Mouse (Mus musculus): ENCODE data around the gene Mmadhc. TPM values are rescaled to one million over a fixed set of nuclear protein-coding genes. Genes with fewer than 3 reads are reported as not detected.

Gene Mmadhc
- polyA plus RNA-seq, 1 experiment = 117 TPM

- Histone ChIP-seq H3K36me3 (ENCODE audit: control insufficient read depth, insufficient read depth) (peaks cover 80% of the 10 kb centered on the region), H3K27me3 (ENCODE audit: control insufficient read depth, insufficient read depth, insufficient read length) (no peaks in the 10 kb centered on the region), H3ac (ENCODE audit: control insufficient read depth, insufficient read length) (no peak overlapping the region), H3K4me3 (no peak overlapping the region), H3K79me2 (ENCODE audit: control insufficient read depth, insufficient read depth) (no peaks in the 10 kb centered on the region), H3K4me2 (ENCODE audit: low read depth) (no peak overlapping the region)
- TF ChIP-seq MAX (IDR thresholded peaks at IDR 0.05; ENCODE audit: low read depth) (no peak), SRF (IDR thresholded peaks at IDR 0.05; ENCODE audit: control insufficient read depth, insufficient read length, low read depth) (no peak), REST (IDR thresholded peaks at IDR 0.05; ENCODE audit: insufficient read depth, insufficient read length) (no peak), TCF12 (IDR thresholded peaks at IDR 0.05; ENCODE audit: insufficient read depth, poor library complexity, severe bottlenecking) (no peak), USF1 (IDR thresholded peaks at IDR 0.05; ENCODE audit: low read depth) (no peak), MYOG (IDR thresholded peaks at IDR 0.05; ENCODE audit: control insufficient read depth in 1 of 3, insufficient read depth in 1 of 3, insufficient read length in 2 of 3, low read depth in 2 of 3) (no peak), MYOD1 (IDR thresholded peaks at IDR 0.05; ENCODE audit: control insufficient read depth in 1 of 3, insufficient read length in 2 of 3, low read depth in 2 of 3) (no peak), TCF3 (IDR thresholded peaks at IDR 0.05; ENCODE audit: insufficient read length, low read depth) (no peak), CEBPB (IDR thresholded peaks at IDR 0.05; ENCODE audit: insufficient read depth, poor library complexity, severe bottlenecking) (no peak), E2F4 (IDR thresholded peaks at IDR 0.05; ENCODE audit: insufficient read depth) (no peak), POLR2AphosphoS2 (IDR thresholded peaks at IDR 0.05; ENCODE audit: insufficient read length, low read depth) (no peak), POLR2A (IDR thresholded peaks at IDR 0.05; ENCODE audit: insufficient read length, low read depth) (no peak)
These were observed 11.8 kb downstream of the Mmadhc start for GRCm38 (mm10) chr2:50284781-50285180.

GRCm38 (mm10) chr2:50284040-50284439 is 12.6 kb downstream of the Mmadhc start:
- no peaks in the 10 kb centered on the region for H3K79me2 ChIP-seq (ENCODE audit: control insufficient read depth, insufficient read depth)
- TF ChIP-seq TCF12 (IDR thresholded peaks at IDR 0.05; ENCODE audit: insufficient read depth, poor library complexity, severe bottlenecking) (no peak), MYOG (IDR thresholded peaks at IDR 0.05; ENCODE audit: control insufficient read depth in 1 of 3, insufficient read depth in 1 of 3, insufficient read length in 2 of 3, low read depth in 2 of 3) (no peak), USF1 (IDR thresholded peaks at IDR 0.05; ENCODE audit: low read depth) (no peak), POLR2AphosphoS2 (IDR thresholded peaks at IDR 0.05; ENCODE audit: insufficient read length, low read depth) (no peak), MAX (IDR thresholded peaks at IDR 0.05; ENCODE audit: low read depth) (no peak), POLR2A (IDR thresholded peaks at IDR 0.05; ENCODE audit: insufficient read length, low read depth) (no peak)
- no peak overlapping the region for H3ac ChIP-seq (ENCODE audit: control insufficient read depth, insufficient read length)
- H3K4me3 ChIP-seq = no peak overlapping the region
- H3K4me2 ChIP-seq (ENCODE audit: low read depth) = no peak overlapping the region
- H3K27me3 ChIP-seq (ENCODE audit: control insufficient read depth, insufficient read depth, insufficient read length) = no peaks in the 10 kb centered on the region
- peaks cover 76% of the 10 kb centered on the region for H3K36me3 ChIP-seq (ENCODE audit: control insufficient read depth, insufficient read depth)

GRCm38 (mm10) chr2:50276715-50277114 is 19.9 kb downstream of the Mmadhc start:
- H3ac ChIP-seq (ENCODE audit: control insufficient read depth, insufficient read length) = no peak overlapping the region
- no peak overlapping the region for H3K4me2 ChIP-seq (ENCODE audit: low read depth)
- TF ChIP-seq MYOD1 (IDR thresholded peaks at IDR 0.05; ENCODE audit: control insufficient read depth in 1 of 3, insufficient read length in 2 of 3, low read depth in 2 of 3) = no peak
- TF ChIP-seq REST (IDR thresholded peaks at IDR 0.05; ENCODE audit: insufficient read depth, insufficient read length) = no peak
- TF ChIP-seq MYOG (IDR thresholded peaks at IDR 0.05; ENCODE audit: control insufficient read depth in 1 of 3, insufficient read depth in 1 of 3, insufficient read length in 2 of 3, low read depth in 2 of 3) = no peak
- TF ChIP-seq POLR2AphosphoS2 (IDR thresholded peaks at IDR 0.05; ENCODE audit: insufficient read length, low read depth) = no peak
- no peak for TF ChIP-seq TCF12 (IDR thresholded peaks at IDR 0.05; ENCODE audit: insufficient read depth, poor library complexity, severe bottlenecking)
- no peak for TF ChIP-seq E2F4 (IDR thresholded peaks at IDR 0.05; ENCODE audit: insufficient read depth)
- no peak for TF ChIP-seq TCF3 (IDR thresholded peaks at IDR 0.05; ENCODE audit: insufficient read length, low read depth)
- TF ChIP-seq SRF (IDR thresholded peaks at IDR 0.05; ENCODE audit: control insufficient read depth, insufficient read length, low read depth) = no peak
- TF ChIP-seq MAX (IDR thresholded peaks at IDR 0.05; ENCODE audit: low read depth) = no peak
- no peak for TF ChIP-seq POLR2A (IDR thresholded peaks at IDR 0.05; ENCODE audit: insufficient read length, low read depth)
- no peak for TF ChIP-seq USF1 (IDR thresholded peaks at IDR 0.05; ENCODE audit: low read depth)
- no peak for TF ChIP-seq CEBPB (IDR thresholded peaks at IDR 0.05; ENCODE audit: insufficient read depth, poor library complexity, severe bottlenecking)
- no peak overlapping the region for H3K4me3 ChIP-seq
- no peaks in the 10 kb centered on the region for H3K79me2 ChIP-seq (ENCODE audit: control insufficient read depth, insufficient read depth)
- peaks cover 26% of the 10 kb centered on the region for H3K36me3 ChIP-seq (ENCODE audit: control insufficient read depth, insufficient read depth)
- H3K27me3 ChIP-seq (ENCODE audit: control insufficient read depth, insufficient read depth, insufficient read length) = no peaks in the 10 kb centered on the region

- no peak overlapping the region for H3K4me3 ChIP-seq
- no peaks in the 10 kb centered on the region for H3K79me2 ChIP-seq (ENCODE audit: control insufficient read depth, insufficient read depth)
- no peak overlapping the region for H3K4me2 ChIP-seq (ENCODE audit: low read depth)
- H3ac ChIP-seq (ENCODE audit: control insufficient read depth, insufficient read length) = no peak overlapping the region
- peaks cover 6% of the 10 kb centered on the region for H3K36me3 ChIP-seq (ENCODE audit: control insufficient read depth, insufficient read depth)
- H3K27me3 ChIP-seq (ENCODE audit: control insufficient read depth, insufficient read depth, insufficient read length) = no peaks in the 10 kb centered on the region
- no peak for TF ChIP-seq CEBPB (IDR thresholded peaks at IDR 0.05; ENCODE audit: insufficient read depth, poor library complexity, severe bottlenecking)
- no peak for TF ChIP-seq MAX (IDR thresholded peaks at IDR 0.05; ENCODE audit: low read depth)
- TF ChIP-seq USF1 (IDR thresholded peaks at IDR 0.05; ENCODE audit: low read depth) = no peak
- TF ChIP-seq TCF3 (IDR thresholded peaks at IDR 0.05; ENCODE audit: insufficient read length, low read depth) = no peak
- TF ChIP-seq E2F4 (IDR thresholded peaks at IDR 0.05; ENCODE audit: insufficient read depth) = no peak
- no peak for TF ChIP-seq POLR2AphosphoS2 (IDR thresholded peaks at IDR 0.05; ENCODE audit: insufficient read length, low read depth)
- no peak for TF ChIP-seq POLR2A (IDR thresholded peaks at IDR 0.05; ENCODE audit: insufficient read length, low read depth)
- TF ChIP-seq MYOG (IDR thresholded peaks at IDR 0.05; ENCODE audit: control insufficient read depth in 1 of 3, insufficient read depth in 1 of 3, insufficient read length in 2 of 3, low read depth in 2 of 3) = no peak
- no peak for TF ChIP-seq TCF12 (IDR thresholded peaks at IDR 0.05; ENCODE audit: insufficient read depth, poor library complexity, severe bottlenecking)
- TF ChIP-seq SRF (IDR thresholded peaks at IDR 0.05; ENCODE audit: control insufficient read depth, insufficient read length, low read depth) = no peak
- TF ChIP-seq REST (IDR thresholded peaks at IDR 0.05; ENCODE audit: insufficient read depth, insufficient read length) = no peak
- no peak for TF ChIP-seq MYOD1 (IDR thresholded peaks at IDR 0.05; ENCODE audit: control insufficient read depth in 1 of 3, insufficient read length in 2 of 3, low read depth in 2 of 3)
These were observed 23.2 kb downstream of the Mmadhc start for GRCm38 (mm10) chr2:50273415-50273814.
